Mouse (Mus musculus): ENCODE data around the gene Cpox. TPM values are rescaled to one million over a fixed set of nuclear protein-coding genes. Genes with fewer than 3 reads are reported as not detected.

The Cpox gene
- polyA plus RNA-seq, 1 experiment from 2014 or later = 388 TPM

GRCm38 (mm10) chr16:58697261-58697660 lies 27.2 kb downstream of the Cpox start:
- Histone ChIP-seq H3K27ac (ENCODE audit: low read depth, low read length) (no peak overlapping the region), H3K4me3 (ENCODE audit: low read depth, low read length) (no peak overlapping the region), H3K4me2 (no peak overlapping the region), H3K4me1 (replicated peaks; ENCODE audit: control insufficient read depth, insufficient read depth, low read length) (no peaks in the 10 kb centered on the region), H3K9ac (ENCODE audit: low read depth, low read length) (no peak overlapping the region), H3K36me3 (ENCODE audit: control insufficient read depth, insufficient read depth, low read length) (no peaks in the 10 kb centered on the region), H3K27me3 (replicated peaks; ENCODE audit: control insufficient read depth, insufficient read depth, low read length) (no peaks in the 10 kb centered on the region; the same call in 1 of the 2 replicates), H3K9me3 (ENCODE audit: control insufficient read depth, low read length) (no peaks in the 10 kb centered on the region)
- 92% methylated on average over 1 of the region's 1 CpGs for WGBS
- DNase-seq (ENCODE audit: low spot score) (no peak), ATAC-seq (replicated peaks; ENCODE audit: low FRiP score) (no peak)

GRCm38 (mm10) chr16:58700174-58700573 lies 30.1 kb downstream of the Cpox start:
- DNase-seq (ENCODE audit: low spot score) (no peak), ATAC-seq (replicated peaks; ENCODE audit: low FRiP score) (no peak)
- no peak overlapping the region for H3K4me3 ChIP-seq (ENCODE audit: low read depth, low read length)
- no peaks in the 10 kb centered on the region for H3K4me1 ChIP-seq (replicated peaks; ENCODE audit: control insufficient read depth, insufficient read depth, low read length)
- no peaks in the 10 kb centered on the region; the same call in 1 of the 2 replicates for H3K27me3 ChIP-seq (replicated peaks; ENCODE audit: control insufficient read depth, insufficient read depth, low read length)
- no peak overlapping the region for H3K4me2 ChIP-seq
- no peaks in the 10 kb centered on the region for H3K36me3 ChIP-seq (ENCODE audit: control insufficient read depth, insufficient read depth, low read length)
- H3K9me3 ChIP-seq (ENCODE audit: control insufficient read depth, low read length) = no peaks in the 10 kb centered on the region
- WGBS = 81% methylated on average over 6 of the region's 6 CpGs
- no peak overlapping the region for H3K27ac ChIP-seq (ENCODE audit: low read depth, low read length)
- no peak overlapping the region for H3K9ac ChIP-seq (ENCODE audit: low read depth, low read length)

- 78% methylated on average over 12 of the region's 12 CpGs for WGBS
These were observed 30.8 kb downstream of the Cpox start for GRCm38 (mm10) chr16:58700816-58701424.

GRCm38 (mm10) chr16:58701779-58702178 lies 31.7 kb downstream of the Cpox start:
- H3K27me3 ChIP-seq (replicated peaks; ENCODE audit: control insufficient read depth, insufficient read depth, low read length) = no peaks in the 10 kb centered on the region; the same call in 1 of the 2 replicates
- no peaks in the 10 kb centered on the region for H3K9me3 ChIP-seq (ENCODE audit: control insufficient read depth, low read length)
- no peak overlapping the region for H3K9ac ChIP-seq (ENCODE audit: low read depth, low read length)
- no peak overlapping the region for H3K4me2 ChIP-seq
- no peak overlapping the region for H3K4me3 ChIP-seq (ENCODE audit: low read depth, low read length)
- no peak overlapping the region for H3K27ac ChIP-seq (ENCODE audit: low read depth, low read length)
- no peaks in the 10 kb centered on the region for H3K4me1 ChIP-seq (replicated peaks; ENCODE audit: control insufficient read depth, insufficient read depth, low read length)
- no peak for ATAC-seq (replicated peaks; ENCODE audit: low FRiP score)
- no peak for DNase-seq (ENCODE audit: low spot score)
- H3K36me3 ChIP-seq (ENCODE audit: control insufficient read depth, insufficient read depth, low read length) = no peaks in the 10 kb centered on the region
- WGBS = 48% methylated on average over 6 of the region's 6 CpGs

More at GRCm38 (mm10) chr16:58700816-58701424, 30.8 kb downstream of the Cpox start:
- no peaks in the 10 kb centered on the region for H3K36me3 ChIP-seq (ENCODE audit: control insufficient read depth, insufficient read depth, low read length)
- no peaks in the 10 kb centered on the region for H3K9me3 ChIP-seq (ENCODE audit: control insufficient read depth, low read length)
- ATAC-seq (replicated peaks; ENCODE audit: low FRiP score) (no peak), DNase-seq (ENCODE audit: low spot score) (no peak)
- H3K27me3 ChIP-seq (replicated peaks; ENCODE audit: control insufficient read depth, insufficient read depth, low read length) = no peaks in the 10 kb centered on the region; the same call in 1 of the 2 replicates
- H3K4me2 ChIP-seq = no peak overlapping the region
- no peak overlapping the region for H3K27ac ChIP-seq (ENCODE audit: low read depth, low read length)
- H3K4me3 ChIP-seq (ENCODE audit: low read depth, low read length) = no peak overlapping the region
- no peak overlapping the region for H3K9ac ChIP-seq (ENCODE audit: low read depth, low read length)
- H3K4me1 ChIP-seq (replicated peaks; ENCODE audit: control insufficient read depth, insufficient read depth, low read length) = no peaks in the 10 kb centered on the region

GRCm38 (mm10) chr16:58702329-58702932 lies 32.3 kb downstream of the Cpox start:
- Histone ChIP-seq H3K4me2 (no peak overlapping the region), H3K27ac (ENCODE audit: low read depth, low read length) (no peak overlapping the region), H3K36me3 (ENCODE audit: control insufficient read depth, insufficient read depth, low read length) (no peaks in the 10 kb centered on the region), H3K9ac (ENCODE audit: low read depth, low read length) (no peak overlapping the region), H3K27me3 (replicated peaks; ENCODE audit: control insufficient read depth, insufficient read depth, low read length) (no peaks in the 10 kb centered on the region; the same call in 1 of the 2 replicates), H3K9me3 (ENCODE audit: control insufficient read depth, low read length) (no peaks in the 10 kb centered on the region), H3K4me1 (replicated peaks; ENCODE audit: control insufficient read depth, insufficient read depth, low read length) (no peaks in the 10 kb centered on the region), H3K4me3 (ENCODE audit: low read depth, low read length) (no peak overlapping the region)
- WGBS = 76% methylated on average over 10 of the region's 10 CpGs
- ATAC-seq (replicated peaks; ENCODE audit: low FRiP score) (no peak), DNase-seq (ENCODE audit: low spot score) (no peak)

GRCm38 (mm10) chr16:58703382-58704124 lies 33.5 kb downstream of the Cpox start:
- H3K4me2 ChIP-seq = no peak overlapping the region
- DNase-seq (ENCODE audit: low spot score) = no peak
- WGBS = 32% methylated on average over 10 of the region's 10 CpGs

GRCm38 (mm10) chr16:58704999-58705398 lies 34.9 kb downstream of the Cpox start:
- Histone ChIP-seq H3K36me3 (ENCODE audit: control insufficient read depth, insufficient read depth, low read length) (no peaks in the 10 kb centered on the region), H3K4me3 (ENCODE audit: low read depth, low read length) (no peak overlapping the region), H3K9ac (ENCODE audit: low read depth, low read length) (no peak overlapping the region), H3K27me3 (replicated peaks; ENCODE audit: control insufficient read depth, insufficient read depth, low read length) (no peaks in the 10 kb centered on the region; the same call in 1 of the 2 replicates), H3K9me3 (ENCODE audit: control insufficient read depth, low read length) (no peaks in the 10 kb centered on the region), H3K4me2 (no peak overlapping the region), H3K4me1 (replicated peaks; ENCODE audit: control insufficient read depth, insufficient read depth, low read length) (no peaks in the 10 kb centered on the region), H3K27ac (ENCODE audit: low read depth, low read length) (no peak overlapping the region)
- no peak for DNase-seq (ENCODE audit: low spot score)
- ATAC-seq (replicated peaks; ENCODE audit: low FRiP score) = no peak

More at GRCm38 (mm10) chr16:58703382-58704124, 33.5 kb downstream of the Cpox start:
- Histone ChIP-seq H3K9ac (ENCODE audit: low read depth, low read length) (no peak overlapping the region), H3K4me3 (ENCODE audit: low read depth, low read length) (no peak overlapping the region), H3K4me1 (replicated peaks; ENCODE audit: control insufficient read depth, insufficient read depth, low read length) (no peaks in the 10 kb centered on the region), H3K9me3 (ENCODE audit: control insufficient read depth, low read length) (no peaks in the 10 kb centered on the region), H3K27me3 (replicated peaks; ENCODE audit: control insufficient read depth, insufficient read depth, low read length) (no peaks in the 10 kb centered on the region; the same call in 1 of the 2 replicates), H3K36me3 (ENCODE audit: control insufficient read depth, insufficient read depth, low read length) (no peaks in the 10 kb centered on the region), H3K27ac (ENCODE audit: low read depth, low read length) (no peak overlapping the region)
- no peak for ATAC-seq (replicated peaks; ENCODE audit: low FRiP score)

- no peaks in the 10 kb centered on the region for H3K9me3 ChIP-seq (ENCODE audit: control insufficient read depth, low read length)
- H3K36me3 ChIP-seq (ENCODE audit: control insufficient read depth, insufficient read depth, low read length) = no peaks in the 10 kb centered on the region
These were observed 37.3 kb downstream of the Cpox start for GRCm38 (mm10) chr16:58707276-58707905.

More at GRCm38 (mm10) chr16:58707276-58707905, 37.3 kb downstream of the Cpox start:
- no peak overlapping the region for H3K9ac ChIP-seq (ENCODE audit: low read depth, low read length)
- ATAC-seq (replicated peaks; ENCODE audit: low FRiP score) (no peak), DNase-seq (ENCODE audit: low spot score) (no peak)
- H3K4me2 ChIP-seq = no peak overlapping the region
- no peak overlapping the region for H3K4me3 ChIP-seq (ENCODE audit: low read depth, low read length)
- no peak overlapping the region for H3K27ac ChIP-seq (ENCODE audit: low read depth, low read length)
- WGBS = 87% methylated on average over 4 of the region's 4 CpGs
- no peaks in the 10 kb centered on the region for H3K4me1 ChIP-seq (replicated peaks; ENCODE audit: control insufficient read depth, insufficient read depth, low read length)
- no peaks in the 10 kb centered on the region for H3K27me3 ChIP-seq (replicated peaks; ENCODE audit: control insufficient read depth, insufficient read depth, low read length)
